Mouse (Mus musculus) stomach, embryonic 15.5 days (tissue): Measurements from ENCODE around the gene Ms4a18. TPM values are rescaled to one million over a fixed set of nuclear protein-coding genes. Genes with fewer than 3 reads are reported as not detected.

Source experiments
- ATAC-seq: fragments of 200-750 bp; cut with Nextera tagmentation; 2 replicates; pipeline ENCODE4 v1.8.0; 2017; ENCODE audit warnings: low read depth, moderate number of reproducible peaks, moderate TSS enrichment; ENCODE audit not compliant: insufficient read depth, low FRiP score
- H3K27ac ChIP-seq: fragments of 300-500 bp; sonication (generic); 2 replicates; pipeline ENCODE4 v1.5.1; 2015; ENCODE audit warnings: mild to moderate bottlenecking, inconsistent platforms
- H3K27me3 ChIP-seq: fragments of 300-500 bp; sonication (generic); replicated peaks from 2 replicates; pipeline ENCODE4 v1.6.1; 2015; ENCODE audit warnings: inconsistent platforms
- H3K36me3 ChIP-seq: fragments of 300-500 bp; sonication (generic); 2 replicates; pipeline ENCODE4 v1.6.1; 2015; ENCODE audit warnings: inconsistent platforms
- H3K4me1 ChIP-seq: fragments of 300-500 bp; sonication (generic); 2 replicates; pipeline ENCODE4 v1.6.1; 2015; ENCODE audit warnings: inconsistent platforms
- H3K4me2 ChIP-seq: fragments of 300-500 bp; sonication (generic); 2 replicates; pipeline ENCODE4 v1.6.1; 2015; ENCODE audit warnings: mild to moderate bottlenecking, inconsistent platforms
- H3K4me3 ChIP-seq: fragments of 300-500 bp; sonication (generic); replicated peaks from 2 replicates; pipeline ENCODE4 v1.5.1; 2015; ENCODE audit warnings: inconsistent platforms
- H3K9ac ChIP-seq: fragments of 300-500 bp; sonication (generic); 2 replicates; pipeline ENCODE4 v1.6.1; 2015; ENCODE audit warnings: inconsistent platforms
- H3K9me3 ChIP-seq: fragments of 300-500 bp; sonication (generic); 2 replicates; pipeline ENCODE4 v1.6.1; 2016; ENCODE audit warnings: inconsistent platforms
- WGBS: fragments of 180-500 bp; shearing (Covaris S2); methylation state at CpG from one replicate; pipeline ENCODE4 v1.1.7; 2015; 5-methylcytosine and 5-hydroxymethylcytosine counted together
- polyA plus RNA-seq: library from polyadenylated mRNA; unstranded; fragments of >200 nt; fragmentation: Nextera tagmentation; extraction: Ambion mirVana; gene quantifications from 2 replicates; pipeline ENCODE4 v1.2.1, GENCODE M21; 2015

Gene Ms4a18
- polyA plus RNA-seq, 1 experiment from 2014 or later, result 5.9 TPM

DNA sequence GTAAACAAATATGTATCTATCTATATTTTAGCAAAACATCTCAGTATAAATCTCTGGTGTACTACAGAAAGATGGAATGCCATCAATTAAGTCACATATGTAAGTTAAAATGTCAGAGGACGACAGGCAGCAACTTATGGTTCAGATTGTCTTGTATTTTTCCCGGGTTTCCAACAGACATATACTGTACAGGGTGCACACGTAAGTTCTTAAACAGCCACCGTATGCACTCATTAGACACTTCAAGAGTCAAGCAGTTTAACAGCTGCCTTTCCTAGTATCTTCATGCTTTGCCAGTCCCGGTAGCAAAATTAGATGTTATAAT, 26.8 kb upstream of the Ms4a18 start:
- WGBS, result 17% methylated on average over 5 of the region's 5 CpGs
- Histone ChIP-seq H3K4me2 (peak overlapping the region; percentile 58), H3K36me3 (no peaks in the 10 kb centered on the region), H3K4me3 (peak overlapping the region; percentile 36), H3K4me1 (no peaks in the 10 kb centered on the region), H3K27me3 (no peaks in the 10 kb centered on the region), H3K27ac (no peak overlapping the region), H3K9me3 (no peaks in the 10 kb centered on the region), H3K9ac (no peak overlapping the region)
- ATAC-seq, result peak; percentile 72

DNA sequence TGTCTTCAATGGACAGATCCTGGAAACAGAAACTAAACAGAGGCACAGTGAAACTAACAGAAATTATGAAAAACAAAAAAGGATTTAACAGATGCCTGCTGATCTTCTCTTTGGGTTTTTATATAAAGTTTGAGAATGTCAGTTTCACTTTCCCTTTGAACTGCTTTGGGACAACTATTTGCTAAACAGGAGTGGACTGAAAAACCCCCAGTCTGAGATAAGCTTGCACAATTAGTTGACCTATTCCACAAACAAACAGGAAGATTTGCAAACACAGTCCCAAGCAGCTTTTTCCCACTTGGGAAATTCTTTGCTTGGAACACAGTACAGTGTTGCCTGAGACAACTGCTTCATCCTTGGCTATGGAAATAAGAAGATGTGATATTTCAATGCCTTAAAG, 19.7 kb upstream of the Ms4a18 start:
- ATAC-seq, result no peak
- Histone ChIP-seq H3K4me1 (no peaks in the 10 kb centered on the region), H3K27ac (no peak overlapping the region), H3K4me3 (no peak overlapping the region), H3K27me3 (no peaks in the 10 kb centered on the region), H3K9me3 (no peaks in the 10 kb centered on the region), H3K36me3 (no peaks in the 10 kb centered on the region), H3K4me2 (no peak overlapping the region), H3K9ac (no peak overlapping the region)

DNA sequence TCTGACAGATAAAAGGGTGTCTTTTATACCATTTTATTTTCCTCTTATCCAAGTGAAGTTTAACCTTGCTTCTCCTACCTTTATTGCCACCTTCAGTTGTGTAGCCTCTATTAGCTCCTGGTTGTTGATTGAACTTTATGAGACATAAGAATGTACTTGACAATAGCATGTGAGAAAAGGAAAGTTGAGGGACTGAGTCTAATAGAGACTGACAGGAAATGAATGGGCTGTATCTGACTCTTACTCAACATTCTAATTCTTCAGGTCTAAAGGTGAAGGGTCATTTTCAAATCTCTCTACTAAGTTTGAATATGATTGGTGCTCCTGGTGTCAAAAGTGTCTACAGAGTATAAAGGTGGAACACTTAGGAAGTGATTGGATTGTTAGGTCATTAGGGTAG, 4.6 kb upstream of the Ms4a18 start:
- Histone ChIP-seq H3K4me2 (no peak overlapping the region), H3K9ac (no peak overlapping the region), H3K27me3 (no peaks in the 10 kb centered on the region), H3K36me3 (no peaks in the 10 kb centered on the region), H3K4me1 (no peaks in the 10 kb centered on the region), H3K9me3 (no peaks in the 10 kb centered on the region), H3K4me3 (no peak overlapping the region), H3K27ac (no peak overlapping the region)
- ATAC-seq, result no peak

- no peak for ATAC-seq
- Histone ChIP-seq H3K9me3 (no peaks in the 10 kb centered on the region), H3K4me3 (no peak overlapping the region), H3K4me1 (no peaks in the 10 kb centered on the region), H3K4me2 (no peak overlapping the region), H3K27me3 (no peaks in the 10 kb centered on the region), H3K36me3 (no peaks in the 10 kb centered on the region), H3K27ac (0 out of 2 replicates have a peak overlapping the region, but pooled peaks have one; percentile 8), H3K9ac (no peak overlapping the region)
- 73% methylated on average over 2 of the region's 2 CpGs for WGBS
Measured at GRCm38 (mm10) chr19:11017251-11017650, 580 bp downstream of the Ms4a18 start.

DNA sequence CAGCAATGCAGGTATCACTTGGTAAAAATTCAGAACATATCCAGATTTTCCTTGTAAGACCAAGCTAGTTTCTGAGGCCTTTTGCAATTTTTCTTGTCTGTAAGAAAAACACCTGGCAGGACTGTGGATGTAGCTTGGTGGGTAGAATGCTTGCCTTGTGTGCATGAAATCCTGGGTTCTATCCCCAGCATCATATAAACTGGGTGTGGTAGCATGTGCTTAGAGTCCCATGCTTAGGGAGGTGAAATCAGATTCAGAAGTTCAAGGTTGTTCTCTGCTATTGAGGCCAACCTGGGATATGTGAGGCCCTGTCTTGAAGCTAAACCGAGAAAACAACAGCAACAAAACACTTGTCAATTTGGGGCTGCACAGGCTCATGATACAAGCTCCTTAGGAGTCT, 1.8 kb downstream of the Ms4a18 start:
- no peak overlapping the region for H3K4me3 ChIP-seq
- H3K36me3 ChIP-seq, result no peaks in the 10 kb centered on the region
- no peaks in the 10 kb centered on the region for H3K9me3 ChIP-seq
- H3K27ac ChIP-seq, result no peak overlapping the region
- H3K27me3 ChIP-seq, result no peaks in the 10 kb centered on the region
- no peak for ATAC-seq
- WGBS, result 76% methylated on average over 1 of the region's 1 CpGs
- H3K4me2 ChIP-seq, result no peak overlapping the region
- H3K9ac ChIP-seq, result no peak overlapping the region
- H3K4me1 ChIP-seq, result no peaks in the 10 kb centered on the region

DNA sequence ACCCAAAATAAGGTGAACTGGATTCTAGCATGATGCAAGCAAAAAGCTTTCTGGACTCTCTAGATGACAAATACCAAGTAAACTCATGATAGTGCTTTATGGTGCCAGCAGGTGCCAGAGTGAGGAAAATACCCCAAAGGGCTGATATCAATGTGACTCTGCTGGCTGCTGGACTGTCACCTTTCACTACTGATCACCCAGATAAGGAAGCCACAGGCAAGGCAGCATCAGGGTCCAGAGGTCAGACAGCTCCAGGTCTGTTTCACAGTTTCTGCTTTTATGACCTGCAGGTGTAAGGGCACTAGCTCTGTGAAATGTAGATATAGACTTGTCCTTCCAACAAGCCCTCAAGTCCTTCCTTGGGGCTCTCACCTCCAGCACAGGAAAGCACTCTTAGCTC, 2.4 kb downstream of the Ms4a18 start:
- no peaks in the 10 kb centered on the region for H3K27me3 ChIP-seq
- no peaks in the 10 kb centered on the region for H3K9me3 ChIP-seq
- H3K4me1 ChIP-seq, result no peaks in the 10 kb centered on the region
- no peak overlapping the region for H3K4me2 ChIP-seq
- no peak overlapping the region for H3K27ac ChIP-seq
- H3K36me3 ChIP-seq, result no peaks in the 10 kb centered on the region
- H3K4me3 ChIP-seq, result no peak overlapping the region
- no peak for ATAC-seq
- no peak overlapping the region for H3K9ac ChIP-seq

- H3K4me1 ChIP-seq, result no peaks in the 10 kb centered on the region
- no peak within 1 kb of the TSS for H3K4me2 ChIP-seq
- ATAC-seq, result no peak
- H3K36me3 ChIP-seq, result no peaks in the 10 kb centered on the region
- H3K27me3 ChIP-seq, result no peaks in the 10 kb centered on the region
- H3K27ac ChIP-seq, result no peak within 1 kb of the TSS
- no peak within 1 kb of the TSS for H3K9ac ChIP-seq
- H3K9me3 ChIP-seq, result no peaks in the 10 kb centered on the region
- WGBS, result 84% methylated on average over 7 of the region's 7 CpGs
- no peak within 1 kb of the TSS for H3K4me3 ChIP-seq
Measured at GRCm38 (mm10) chr19:10993150-10993549, 24.7 kb downstream of the Ms4a18 start, which contains the start of gene Ms4a15. Ms4a15 (minus strand) TSS chr19:10993250.

GRCm38 (mm10) chr19:10991911-10992310, 25.9 kb downstream of the Ms4a18 start:
- Histone ChIP-seq H3K27ac (no peak overlapping the region), H3K9me3 (no peaks in the 10 kb centered on the region), H3K4me1 (no peaks in the 10 kb centered on the region), H3K4me3 (no peak overlapping the region), H3K27me3 (no peaks in the 10 kb centered on the region), H3K4me2 (no peak overlapping the region), H3K36me3 (no peaks in the 10 kb centered on the region), H3K9ac (no peak overlapping the region)
- ATAC-seq, result no peak

- Histone ChIP-seq H3K27ac (no peak overlapping the region), H3K36me3 (no peaks in the 10 kb centered on the region), H3K27me3 (no peaks in the 10 kb centered on the region), H3K4me2 (no peak overlapping the region), H3K4me3 (no peak overlapping the region), H3K9ac (no peak overlapping the region), H3K4me1 (no peaks in the 10 kb centered on the region), H3K9me3 (no peaks in the 10 kb centered on the region)
- 36% methylated on average over 1 of the region's 1 CpGs for WGBS
- ATAC-seq, result no peak
Measured at GRCm38 (mm10) chr19:10990751-10991150, 27.1 kb downstream of the Ms4a18 start.

GRCm38 (mm10) chr19:10988563-10988962, 29.3 kb downstream of the Ms4a18 start:
- H3K4me2 ChIP-seq, result no peak overlapping the region
- H3K9ac ChIP-seq, result no peak overlapping the region
- H3K27me3 ChIP-seq, result no peaks in the 10 kb centered on the region
- H3K36me3 ChIP-seq, result no peaks in the 10 kb centered on the region
- WGBS, result 81% methylated on average over 1 of the region's 1 CpGs
- no peak for ATAC-seq
- H3K9me3 ChIP-seq, result no peaks in the 10 kb centered on the region
- no peaks in the 10 kb centered on the region for H3K4me1 ChIP-seq
- no peak overlapping the region for H3K4me3 ChIP-seq
- H3K27ac ChIP-seq, result no peak overlapping the region

DNA sequence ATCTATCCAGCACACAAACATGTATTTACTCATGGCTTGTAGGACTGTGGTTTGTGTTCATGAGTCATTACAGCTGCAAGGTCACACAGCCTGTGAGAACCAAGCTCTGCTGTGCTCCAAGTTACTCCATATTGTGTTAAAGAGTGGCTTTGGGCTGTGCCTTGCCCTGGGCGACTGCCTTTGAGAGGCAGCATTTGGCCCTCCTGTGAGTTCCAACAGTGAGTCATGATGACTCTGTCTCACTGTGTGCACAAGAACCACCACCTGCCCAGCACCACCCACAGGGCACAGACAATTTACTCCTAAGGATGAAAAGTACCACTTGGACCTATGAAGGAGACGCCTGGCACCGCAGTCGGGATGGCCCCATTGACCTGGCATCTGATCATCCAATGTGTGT, 31.9 kb downstream of the Ms4a18 start:
- ATAC-seq, result no peak

GRCm38 (mm10) chr19:10984551-10984950, 33.3 kb downstream of the Ms4a18 start:
- ATAC-seq, result no peak
- Histone ChIP-seq H3K4me3 (no peak overlapping the region), H3K4me2 (no peak overlapping the region), H3K36me3 (no peaks in the 10 kb centered on the region), H3K9ac (no peak overlapping the region), H3K9me3 (no peaks in the 10 kb centered on the region), H3K4me1 (no peaks in the 10 kb centered on the region), H3K27ac (no peak overlapping the region), H3K27me3 (no peaks in the 10 kb centered on the region)
- WGBS, result 73% methylated on average over 13 of the region's 13 CpGs

More for the DNA sequence above, 31.9 kb downstream of the Ms4a18 start:
- no peak overlapping the region for H3K4me2 ChIP-seq
- no peak overlapping the region for H3K27ac ChIP-seq
- no peaks in the 10 kb centered on the region for H3K27me3 ChIP-seq
- no peak overlapping the region for H3K4me3 ChIP-seq
- H3K36me3 ChIP-seq, result no peaks in the 10 kb centered on the region
- WGBS, result 91% methylated on average over 4 of the region's 4 CpGs
- H3K4me1 ChIP-seq, result no peaks in the 10 kb centered on the region
- no peaks in the 10 kb centered on the region for H3K9me3 ChIP-seq
- H3K9ac ChIP-seq, result no peak overlapping the region

GRCm38 (mm10) chr19:10983146-10983545, 34.7 kb downstream of the Ms4a18 start:
- Histone ChIP-seq H3K27me3 (no peaks in the 10 kb centered on the region), H3K4me1 (0 out of 2 replicates have a peak, but pooled peaks cover 3% of the 10 kb centered on the region), H3K36me3 (no peaks in the 10 kb centered on the region), H3K9ac (no peak overlapping the region), H3K9me3 (no peaks in the 10 kb centered on the region), H3K4me3 (no peak overlapping the region; the same call in 1 of the 2 replicates), H3K4me2 (peak overlapping the region; percentile 46; the same call in 1 of the 2 replicates), H3K27ac (no peak overlapping the region)
- WGBS, result 21% methylated on average over 14 of the region's 14 CpGs
- no peak for ATAC-seq
